Mouse (Mus musculus): ENCODE measurements around the gene Ints7.
A peak's percentile ranks its signal among the peaks of the same experiment; 100 is the strongest.

The Ints7 gene

GRCm38 (mm10) chr1:191632511-191633095 is 57.2 kb downstream of the Ints7 start:
- no peak for DNase-seq (ENCODE audit: low spot score in 2 of 2)

GRCm38 (mm10) chr1:191634116-191634515 is 58.7 kb downstream of the Ints7 start:
- DNase-seq (ENCODE audit: low spot score in 2 of 2), result no peak

GRCm38 (mm10) chr1:191638404-191638803 is 63.0 kb downstream of the Ints7 start:
- no peak for DNase-seq (ENCODE audit: low spot score in 2 of 2)

- DNase-seq (ENCODE audit: low spot score in 2 of 2), result no peak
Measured at GRCm38 (mm10) chr1:191639200-191639807, 63.9 kb downstream of the Ints7 start.

GRCm38 (mm10) chr1:191640146-191640545 is 64.7 kb downstream of the Ints7 start:
- DNase-seq (ENCODE audit: low spot score in 2 of 2), result no peak

- DNase-seq (ENCODE audit: low spot score in 2 of 2), result no peak
Measured at GRCm38 (mm10) chr1:191640848-191641247, 65.4 kb downstream of the Ints7 start.

- no peak for DNase-seq (ENCODE audit: low spot score in 2 of 2)
Measured at GRCm38 (mm10) chr1:191641438-191641837, 66.0 kb downstream of the Ints7 start.

GRCm38 (mm10) chr1:191642903-191643302 is 67.5 kb downstream of the Ints7 start:
- no peak for DNase-seq (ENCODE audit: low spot score in 2 of 2)

- no peak for DNase-seq (ENCODE audit: low spot score in 2 of 2)
Measured at GRCm38 (mm10) chr1:191645921-191646320, 70.5 kb downstream of the Ints7 start.

- DNase-seq (ENCODE audit: low spot score in 2 of 2), result no peak
Measured at GRCm38 (mm10) chr1:191647590-191647989, 72.2 kb downstream of the Ints7 start.

- DNase-seq (ENCODE audit: low spot score in 2 of 2), result no peak
Measured at GRCm38 (mm10) chr1:191659441-191659840, 84.0 kb downstream of the Ints7 start.

GRCm38 (mm10) chr1:191661019-191661796 is 85.8 kb downstream of the Ints7 start:
- DNase-seq (ENCODE audit: low spot score in 2 of 2), result no peak

GRCm38 (mm10) chr1:191662178-191662898 is 86.9 kb downstream of the Ints7 start:
- DNase-seq (ENCODE audit: low spot score in 2 of 2), result peak in 1 of 2 experiments; percentile 21

- DNase-seq (ENCODE audit: low spot score in 2 of 2), result no peak
Measured at GRCm38 (mm10) chr1:191662899-191663500, 87.6 kb downstream of the Ints7 start.

GRCm38 (mm10) chr1:191663603-191664002 is 88.2 kb downstream of the Ints7 start:
- no peak for DNase-seq (ENCODE audit: low spot score in 2 of 2)

- no peak for DNase-seq (ENCODE audit: low spot score in 2 of 2)
Measured at GRCm38 (mm10) chr1:191666351-191666750, 90.9 kb downstream of the Ints7 start.

- no peak for DNase-seq (ENCODE audit: low spot score in 2 of 2)
Measured at GRCm38 (mm10) chr1:191668030-191668429, 92.6 kb downstream of the Ints7 start.
